Mouse (Mus musculus) spleen, adult 10 weeks (tissue): ENCODE measurements around the gene Tomt. TPM values are rescaled to one million over a fixed set of nuclear protein-coding genes. Genes with fewer than 3 reads are reported as not detected.

Source experiments
- polyA plus RNA-seq: library from polyadenylated mRNA; stranded (reverse); fragments of 350-450 nt; fragmentation: Illumina TruSeq; extraction: RNeasy Lipid Tissue Mini Kit (QIAGEN cat#74804); gene quantifications from one replicate; pipeline ENCODE4 v1.2.3, GENCODE M21; 2015; ENCODE audit warnings: low replicate concordance; ENCODE audit not compliant: insufficient read depth

Tomt gene
- not detected for polyA plus RNA-seq

GRCm38 (mm10) chr7:101906287-101906681, at the start of gene Tomt:
Tomt (minus strand) TSS chr7:101906359.

GRCm38 (mm10) chr7:101933751-101934240, 27.6 kb upstream of the Tomt start, which contains the start of the genes Lrrc51 and Numa1:
Lrrc51 (minus strand) TSS chr7:101933895.
Numa1 (plus strand) TSS chr7:101934111.

GRCm38 (mm10) chr7:101905561-101906286, 435 bp downstream of the Tomt start, which contains the start of gene Lamtor1:
Lamtor1 (plus strand) TSS chr7:101905904.

DNA sequence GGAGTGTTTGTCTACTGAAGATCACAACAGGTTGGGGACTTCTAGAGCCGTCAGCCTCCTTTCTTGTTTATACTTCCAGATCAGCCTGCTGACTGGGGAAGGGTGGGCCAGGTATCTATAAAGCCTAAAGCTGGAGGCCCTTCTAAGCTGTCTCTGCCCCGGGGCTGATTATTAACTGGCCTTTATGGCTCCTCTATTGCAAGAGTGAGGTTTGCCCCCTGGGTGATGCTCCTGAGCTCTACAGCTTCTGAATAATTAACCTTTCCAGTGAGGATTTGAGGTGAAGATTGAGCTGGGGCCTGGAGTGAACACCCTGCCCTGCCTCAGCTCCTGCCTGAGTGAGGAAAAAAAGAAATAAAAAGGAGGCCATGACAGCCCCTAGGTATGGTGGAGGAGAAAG, 35.5 kb downstream of the Tomt start, which contains the start of gene Folr1:
Gene Folr1 (minus strand): TSS at position 160 of the 400 bp plus-strand sequence.

GRCm38 (mm10) chr7:101863415-101863814, 42.7 kb downstream of the Tomt start, which contains the start of gene Anapc15:
Anapc15 (plus strand) TSS chr7:101863715.

DNA sequence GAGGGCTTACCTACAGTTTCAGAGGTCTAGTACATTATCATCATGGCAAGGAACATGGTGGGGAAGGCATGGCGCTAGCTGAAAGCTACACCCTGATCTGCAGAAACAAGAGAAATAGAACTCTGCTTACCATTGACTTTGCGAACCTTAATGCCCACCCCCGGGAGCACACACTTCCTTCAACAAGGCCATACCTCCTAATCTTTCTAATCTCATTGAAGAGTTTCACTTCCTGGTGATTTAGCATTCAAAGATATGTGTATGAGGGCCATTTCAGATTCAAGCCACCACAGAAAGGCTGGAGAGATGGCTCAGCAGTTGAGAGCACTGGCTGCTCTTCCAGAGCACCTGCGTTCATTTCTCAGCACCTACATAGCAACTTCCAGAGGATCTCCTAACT, 49.1 kb downstream of the Tomt start, which contains the start of gene Folr2:
Gene Folr2 (minus strand): TSS at position 101 of the 400 bp plus-strand sequence.

Other genes starting within 250 kb of the Tomt start
- gene Clpb, start 242.7 kb downstream of the Tomt start, polyA plus RNA-seq: 10.1 TPM
- gene Phox2a, start 88.0 kb downstream of the Tomt start, polyA plus RNA-seq: not detected
- gene Inppl1, start 68.1 kb downstream of the Tomt start, polyA plus RNA-seq: 22.2 TPM
- 0.70 TPM for gene Folr2, start 49.2 kb downstream of the Tomt start, polyA plus RNA-seq
- 54.4 TPM for gene Anapc15, start 42.6 kb downstream of the Tomt start, polyA plus RNA-seq
- not detected for gene Folr1, start 35.6 kb downstream of the Tomt start, polyA plus RNA-seq
- gene Lamtor1, start 455 bp downstream of the Tomt start, polyA plus RNA-seq: 50.3 TPM
- gene Lrrc51, start 27.5 kb upstream of the Tomt start, polyA plus RNA-seq: 3.0 TPM
- 165 TPM for gene Numa1, start 27.8 kb upstream of the Tomt start, polyA plus RNA-seq
- 37.4 TPM for gene Il18bp, start 112.3 kb upstream of the Tomt start, polyA plus RNA-seq
- gene Rnf121, start 159.1 kb upstream of the Tomt start, polyA plus RNA-seq: 23.6 TPM
- 54.1 TPM for gene Xndc1, start 159.2 kb upstream of the Tomt start, polyA plus RNA-seq
- 1.5 TPM for gene Xntrpc, start 159.4 kb upstream of the Tomt start, polyA plus RNA-seq
- gene Trpc2, start 176.8 kb upstream of the Tomt start, polyA plus RNA-seq: not detected
- not detected for gene Art1, start 195.4 kb upstream of the Tomt start, polyA plus RNA-seq
- not detected for gene Art5, start 203.1 kb upstream of the Tomt start, polyA plus RNA-seq
- not detected for gene Chrna10, start 210.5 kb upstream of the Tomt start, polyA plus RNA-seq